Mouse (Mus musculus): Measurements from ENCODE around the gene Arhgap8.
"Not testable (repeated sequence)": the region's sequence is repeated elsewhere in the genome, so short reads cannot be mapped to it uniquely, and the experiment has no call there.

The Arhgap8 gene

DNA sequence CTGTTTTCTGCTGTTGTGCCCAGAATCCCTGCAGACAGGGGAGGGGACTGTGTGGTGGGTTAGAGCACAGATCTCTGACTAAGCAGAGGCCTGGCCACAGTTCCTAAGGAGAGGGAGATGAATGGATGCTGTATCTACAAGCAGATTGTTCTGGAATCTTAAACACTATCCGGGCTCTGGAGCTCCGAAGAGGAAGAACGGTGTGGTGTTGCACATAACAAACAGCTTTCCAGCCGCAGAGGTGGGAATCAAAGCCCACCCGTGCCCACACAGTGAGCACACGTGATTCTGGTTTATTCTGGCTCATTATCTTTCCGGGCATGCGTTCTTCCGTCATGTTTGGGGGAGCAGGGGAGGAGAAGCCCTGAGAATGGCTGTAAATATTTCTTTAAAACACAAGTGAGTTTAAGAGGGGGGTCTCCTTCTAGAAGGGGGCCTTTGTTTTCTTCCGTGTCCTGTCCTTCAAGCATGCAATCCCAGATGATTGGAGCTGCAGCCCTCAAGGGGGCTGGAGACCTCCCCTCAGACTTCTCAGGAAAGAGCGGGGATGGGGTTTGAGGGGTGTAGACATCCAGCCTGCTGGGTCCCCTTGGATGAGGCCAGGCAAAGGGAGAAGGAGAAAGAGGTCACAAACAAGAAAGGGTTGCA is 16.6 kb downstream of the Arhgap8 start:
- DNase-seq (ENCODE audit: low read depth): no peak

DNA sequence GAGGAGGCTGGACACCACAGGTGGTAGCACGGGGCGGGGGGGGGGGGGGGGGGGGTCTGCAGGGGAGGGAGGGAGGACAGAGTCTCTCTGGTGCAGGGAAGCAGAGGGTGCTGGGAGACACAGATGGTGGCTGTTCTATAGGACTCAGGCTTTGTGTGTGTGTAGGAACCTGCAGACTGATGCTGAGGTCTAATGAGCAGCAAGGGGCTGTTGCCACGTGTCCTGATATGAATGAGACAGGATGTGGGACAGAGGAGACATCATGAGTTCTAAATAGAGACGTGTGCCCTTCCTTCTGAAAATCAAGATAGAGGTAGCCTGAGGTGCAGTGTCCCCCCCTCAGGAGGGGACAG is 17.1 kb downstream of the Arhgap8 start:
- DNase-seq (ENCODE audit: low read depth): no peak

DNA sequence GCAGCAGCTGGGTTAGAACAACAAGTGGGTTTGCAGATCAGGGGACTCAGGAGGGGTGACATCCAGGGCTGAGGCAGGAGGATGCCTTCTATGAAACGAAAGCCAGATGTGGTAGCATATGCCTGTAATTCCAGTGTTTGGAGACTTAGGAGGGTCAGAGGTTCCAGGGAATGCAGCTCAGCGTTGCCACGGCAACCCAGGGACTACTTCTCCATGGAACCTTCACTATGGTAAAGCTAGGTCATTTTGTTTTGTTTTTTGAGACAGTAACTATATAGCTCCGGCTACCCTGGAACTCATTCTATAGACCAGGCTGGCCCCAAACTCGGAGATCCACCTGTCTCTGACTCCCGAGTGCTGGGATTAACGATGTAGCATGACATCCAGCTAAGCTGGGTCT is 18.4 kb downstream of the Arhgap8 start:
- DNase-seq (ENCODE audit: low read depth): no peak

DNA sequence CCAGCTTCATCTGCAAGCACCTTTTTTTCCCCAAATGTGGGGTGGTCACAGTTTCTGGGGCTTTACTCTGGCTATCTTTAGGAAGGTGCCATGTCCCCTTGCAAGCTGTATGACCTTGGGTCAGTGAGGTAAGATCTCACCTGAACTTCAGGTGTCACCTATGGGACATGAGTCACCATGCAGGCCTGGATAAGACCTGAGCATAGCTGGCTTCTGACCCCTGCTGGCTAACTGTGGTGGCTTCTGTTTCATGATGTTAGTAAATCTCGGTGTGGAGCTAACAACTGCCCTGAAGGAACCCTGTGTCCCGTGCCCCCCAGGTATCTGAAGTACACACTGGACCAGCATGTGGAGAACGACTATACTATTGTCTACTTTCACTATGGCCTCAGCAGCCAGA is 21.7 kb downstream of the Arhgap8 start:
- no peak for DNase-seq (ENCODE audit: low read depth)

DNA sequence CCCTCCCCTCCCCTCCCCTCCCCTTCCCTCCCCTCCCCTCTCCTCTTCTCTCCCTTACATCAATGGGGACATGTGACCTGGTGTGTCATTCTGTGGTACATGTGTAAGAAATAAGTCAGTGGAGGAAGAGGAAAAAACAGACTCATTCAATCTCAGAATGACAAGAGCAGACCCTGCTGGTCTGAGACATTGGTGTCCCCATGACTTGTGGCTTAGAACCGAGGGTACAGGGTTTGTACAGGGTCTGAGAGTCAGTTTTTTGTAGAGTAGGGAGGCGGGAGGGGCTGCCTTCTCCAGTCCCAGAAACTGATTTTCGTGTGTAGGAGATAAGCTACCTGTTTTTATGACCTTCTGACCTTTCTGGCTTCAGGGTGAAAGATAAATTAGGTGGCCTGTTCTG is 23.5 kb downstream of the Arhgap8 start:
- DNase-seq (ENCODE audit: low read depth): no peak

DNA sequence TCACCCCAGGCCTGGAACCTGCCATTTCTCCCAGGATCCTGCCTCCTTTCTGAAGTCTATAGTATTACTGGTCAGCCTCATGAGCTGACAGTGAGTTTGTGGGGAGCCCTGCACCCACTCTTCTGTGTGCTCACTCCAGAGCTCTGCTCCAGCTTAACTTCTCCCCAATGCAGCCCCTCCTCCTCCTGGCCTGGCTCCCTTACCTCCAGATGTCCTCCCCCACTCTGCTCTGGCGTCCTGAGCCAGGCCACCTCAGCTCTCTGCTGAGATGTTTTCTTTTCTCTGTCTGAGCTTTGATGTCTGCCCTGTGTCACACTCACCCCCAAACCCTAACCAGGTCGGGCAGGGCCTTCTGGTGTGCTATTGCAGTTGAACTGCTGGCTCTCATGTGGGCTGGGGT is 24.5 kb downstream of the Arhgap8 start:
- DNase-seq (ENCODE audit: low read depth): no peak

DNA sequence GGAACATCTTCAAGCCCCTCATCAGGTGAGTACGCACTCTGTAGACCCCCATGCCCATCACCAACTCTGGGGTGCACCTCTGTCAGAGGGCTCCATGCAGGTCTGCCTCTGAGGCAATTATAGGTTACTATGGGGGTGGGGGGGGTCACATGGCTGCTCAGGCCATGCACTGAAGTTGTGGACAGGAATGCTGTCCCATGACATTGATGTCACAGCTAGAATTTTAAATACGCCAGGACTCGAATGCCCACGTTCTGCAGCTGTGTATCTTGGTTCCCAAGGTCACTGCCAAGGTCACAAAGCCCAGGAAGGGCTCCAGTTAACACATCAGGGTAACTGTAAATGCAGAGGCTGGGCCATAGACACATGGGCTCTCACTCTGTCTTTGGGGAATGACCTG is 26.0 kb downstream of the Arhgap8 start:
- no peak for DNase-seq (ENCODE audit: low read depth)

DNA sequence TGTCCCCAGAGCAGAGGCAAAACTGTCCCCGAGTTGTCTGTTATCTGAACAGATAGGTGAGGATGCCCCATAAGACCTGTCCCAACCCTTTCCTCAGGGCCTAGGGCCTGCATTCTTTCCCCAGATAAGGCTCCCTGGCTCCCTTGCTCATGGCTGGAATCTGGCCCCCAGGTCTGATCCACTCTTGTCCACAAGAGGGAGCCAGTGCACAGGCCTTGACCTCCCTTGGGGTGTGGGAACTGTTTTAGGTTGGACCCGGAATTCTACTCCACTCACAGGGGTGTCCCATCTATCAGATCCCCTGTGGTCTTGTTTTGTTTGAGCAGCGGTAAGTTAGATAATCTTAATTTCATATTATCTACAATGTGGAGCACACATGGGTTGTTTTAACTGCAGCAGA is 35.1 kb downstream of the Arhgap8 start:
- DNase-seq (ENCODE audit: low read depth): peak; percentile 67

DNA sequence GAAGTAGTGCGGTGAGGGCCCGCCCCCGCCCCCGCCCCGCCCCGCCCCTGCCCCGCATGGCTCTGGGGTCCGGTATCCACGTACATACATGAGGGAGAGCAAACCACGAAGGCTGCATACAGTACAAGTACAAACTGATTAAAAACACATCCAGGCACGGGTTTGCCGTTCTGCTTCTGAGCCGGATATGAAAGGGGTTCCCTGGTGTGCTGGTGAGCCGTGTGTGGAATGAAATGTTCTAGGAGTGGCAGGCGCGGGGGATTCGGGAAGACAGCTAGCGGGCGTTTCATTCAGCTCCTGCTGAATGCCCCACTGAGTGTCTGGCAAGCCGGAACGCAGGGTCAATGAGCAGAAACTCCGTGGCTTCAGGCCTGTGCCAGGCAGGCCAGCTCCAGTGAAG is 36.6 kb downstream of the Arhgap8 start:
- DNase-seq (ENCODE audit: low read depth): no peak

DNA sequence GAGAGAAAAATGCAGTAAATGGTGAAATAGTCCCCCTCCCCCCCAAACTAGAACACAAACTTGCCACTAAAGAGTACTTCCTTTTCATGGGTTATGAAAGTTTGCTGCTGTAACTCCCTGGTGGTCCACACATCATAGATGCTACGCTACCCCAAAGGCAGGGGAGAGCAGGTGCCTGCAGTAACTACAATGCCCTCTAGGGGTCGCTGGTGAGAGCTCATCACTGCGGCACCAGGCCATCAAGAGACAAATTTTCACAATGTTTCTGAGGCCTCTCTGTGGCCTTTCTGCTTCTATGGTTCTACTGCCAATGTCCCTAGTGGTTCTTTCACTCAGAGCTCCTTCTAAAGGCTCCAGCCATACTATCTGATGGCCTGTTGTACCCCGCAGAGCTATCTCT is 38.6 kb downstream of the Arhgap8 start:
- peak; percentile 55 for DNase-seq (ENCODE audit: low read depth)

DNA sequence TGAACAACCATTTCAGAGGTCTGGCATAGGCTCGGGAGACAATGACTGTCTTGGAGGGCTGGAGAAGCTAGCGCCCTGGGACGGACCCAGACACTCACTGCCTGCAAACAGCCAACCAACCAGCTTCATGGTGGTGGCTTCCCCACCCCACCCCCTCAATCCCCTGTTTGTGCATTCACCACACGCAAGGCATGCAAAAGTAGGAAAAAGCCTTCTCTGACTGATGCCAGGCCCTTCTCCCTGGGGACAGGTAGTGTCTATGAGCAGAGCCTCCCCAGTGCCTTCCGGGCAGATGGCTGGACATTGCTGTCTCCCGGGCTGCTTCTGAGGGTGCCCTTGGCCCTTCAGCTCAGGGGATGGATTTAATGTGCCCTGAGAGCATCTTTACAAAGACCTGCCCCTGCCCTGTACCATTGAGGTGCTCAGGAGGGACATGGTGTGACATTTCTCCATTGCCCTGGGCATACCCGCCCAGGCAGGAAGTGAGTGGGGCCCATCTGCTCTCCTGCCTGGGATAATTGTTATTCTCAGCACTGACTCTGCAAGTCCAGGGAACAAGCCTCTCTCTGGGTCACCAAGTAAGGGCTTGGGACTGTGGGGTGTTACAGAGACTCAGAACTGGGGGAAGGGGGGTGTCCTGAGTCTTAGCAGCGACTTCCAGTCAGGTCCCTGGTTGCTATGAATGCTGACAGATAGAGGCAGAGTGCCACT is 43.0 kb downstream of the Arhgap8 start:
- no peak for DNase-seq (ENCODE audit: low read depth)

DNA sequence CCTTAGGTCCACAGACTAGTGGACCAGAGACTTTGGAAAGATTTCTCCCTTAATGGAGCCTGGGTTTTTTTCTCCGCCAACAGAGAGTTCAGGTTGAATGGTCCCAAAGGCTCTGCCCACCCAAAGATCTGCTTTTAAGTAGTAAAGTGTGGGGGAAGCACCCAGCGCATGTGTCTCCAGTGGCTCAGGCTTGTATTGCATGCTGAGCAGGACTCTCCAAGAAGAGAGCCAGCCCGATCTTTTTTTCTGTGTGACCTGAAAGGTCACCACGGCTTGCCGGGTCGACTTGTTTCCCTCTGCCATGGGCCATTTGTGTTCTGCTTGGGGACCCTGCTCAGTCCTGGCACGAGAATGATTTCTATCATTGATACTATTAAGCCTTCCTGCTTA is 43.6 kb downstream of the Arhgap8 start:
- DNase-seq (ENCODE audit: low read depth): no peak

DNA sequence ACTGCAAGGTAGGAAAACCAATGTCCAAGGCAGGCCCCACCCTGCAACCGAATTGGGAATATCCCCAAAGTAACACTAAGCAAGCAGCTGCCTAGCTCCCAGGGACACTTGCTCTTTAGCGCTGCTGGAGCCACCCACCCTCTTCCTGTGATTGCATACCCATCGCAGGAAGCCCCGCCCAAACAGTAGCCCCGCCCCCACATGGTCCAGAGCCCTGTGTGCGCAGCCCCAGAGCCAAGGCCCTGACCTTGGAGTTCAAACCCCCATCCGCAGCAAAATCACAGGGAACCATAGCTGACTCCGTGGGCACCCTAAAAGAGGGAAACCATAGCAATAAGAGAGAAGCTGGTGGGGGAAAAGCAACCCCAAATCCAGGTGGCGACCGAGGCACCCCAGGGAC is 46.8 kb downstream of the Arhgap8 start:
- DNase-seq (ENCODE audit: low read depth): no peak

DNA sequence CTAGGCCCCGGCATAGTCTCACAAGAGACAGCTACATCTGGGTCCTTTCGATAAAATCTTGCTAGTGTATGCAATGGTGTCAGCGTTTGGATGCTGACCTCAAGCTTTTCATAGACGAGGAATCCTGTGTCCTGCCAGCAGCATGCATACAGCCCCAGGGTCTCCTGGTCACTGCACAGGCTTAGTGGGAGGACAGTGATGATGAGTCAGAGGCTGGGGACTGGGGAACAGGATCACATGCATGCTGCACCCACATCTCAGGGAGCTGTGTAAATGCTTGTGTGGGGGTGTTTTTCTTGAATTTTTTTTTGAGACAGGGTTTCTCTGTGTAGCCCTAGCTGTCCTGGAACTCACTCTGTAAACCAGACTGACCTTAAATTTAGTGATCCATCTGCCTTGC is 48.7 kb downstream of the Arhgap8 start:
- DNase-seq (ENCODE audit: low read depth): not testable (repeated sequence)

DNA sequence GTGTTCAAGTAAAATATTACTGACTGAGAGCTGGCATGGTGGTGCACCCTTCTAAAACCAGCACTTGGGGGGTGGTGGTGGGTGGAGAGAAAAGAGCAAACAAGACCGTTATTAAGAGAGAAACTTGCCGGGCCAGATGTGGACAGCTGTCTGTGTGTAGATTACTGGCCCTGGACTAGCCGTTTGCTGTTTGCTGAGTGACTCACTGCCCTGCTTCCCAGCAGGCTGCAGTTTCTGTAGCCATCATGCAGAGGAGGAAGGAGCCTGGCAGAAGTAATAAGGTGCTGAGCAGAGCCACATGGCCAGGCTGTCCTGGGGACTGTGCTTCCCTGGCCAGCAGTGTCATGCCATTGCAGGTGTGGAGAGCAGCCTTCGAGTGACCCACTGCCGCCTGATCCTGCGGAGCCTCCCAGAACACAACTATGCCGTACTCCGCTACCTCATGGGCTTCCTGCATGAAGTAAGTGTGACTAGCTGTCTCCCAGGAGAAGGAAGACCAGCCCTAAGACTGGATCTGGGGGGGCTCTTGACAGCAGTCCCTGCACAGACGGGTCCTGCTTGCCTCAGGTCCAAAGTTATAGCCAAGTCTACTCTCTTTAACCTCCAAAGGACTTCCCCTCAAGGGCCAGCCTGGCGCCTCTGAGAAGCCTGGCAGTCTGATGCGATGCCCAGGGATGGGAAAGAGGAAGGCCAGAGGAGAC is 49.9 kb downstream of the Arhgap8 start:
- no peak for DNase-seq (ENCODE audit: low read depth)

DNA sequence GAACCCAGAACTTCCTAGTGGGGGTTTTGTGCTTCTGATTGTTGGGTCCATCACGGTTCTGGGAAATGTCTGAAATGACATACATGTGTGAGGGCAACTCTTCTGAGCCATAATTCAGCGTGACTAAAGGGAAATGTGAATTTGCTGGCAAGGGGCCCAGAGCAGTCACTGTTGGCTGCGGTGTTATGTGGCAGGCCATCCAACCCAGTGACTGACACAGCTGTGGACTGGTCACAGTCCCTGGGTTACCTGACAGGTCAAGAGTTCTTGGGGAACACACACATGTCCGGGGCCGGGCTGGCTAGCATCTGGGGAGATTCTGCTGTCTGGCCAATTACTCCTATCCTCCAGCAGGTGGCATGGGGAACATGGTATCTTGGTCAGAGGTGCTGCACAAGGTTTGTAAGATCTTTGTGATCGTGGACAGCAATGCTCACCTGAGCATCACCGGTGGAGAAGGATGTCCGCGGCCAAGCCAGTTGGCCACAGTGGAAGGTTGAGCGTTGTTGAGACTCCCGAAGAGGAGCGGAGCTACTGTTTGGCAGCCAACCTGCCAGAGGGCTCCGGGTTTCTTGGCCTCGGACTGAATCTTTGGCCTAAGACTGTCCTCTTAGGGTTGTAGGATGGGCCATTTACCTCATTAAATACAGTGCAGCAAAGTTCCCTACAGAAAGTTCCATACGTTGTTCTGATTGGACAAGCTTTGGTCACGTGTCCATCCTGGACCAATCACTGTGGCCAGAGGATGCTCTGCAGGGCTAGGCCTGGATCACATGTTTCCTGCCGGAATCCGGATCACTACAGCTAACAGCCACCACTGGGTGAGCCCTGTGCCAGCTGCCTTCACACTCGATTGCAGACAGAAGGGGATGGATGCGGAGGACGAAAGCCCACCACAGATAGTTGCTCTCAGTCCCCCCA is 52.6 kb downstream of the Arhgap8 start:
- peak; percentile 41 for DNase-seq (ENCODE audit: low read depth)

DNA sequence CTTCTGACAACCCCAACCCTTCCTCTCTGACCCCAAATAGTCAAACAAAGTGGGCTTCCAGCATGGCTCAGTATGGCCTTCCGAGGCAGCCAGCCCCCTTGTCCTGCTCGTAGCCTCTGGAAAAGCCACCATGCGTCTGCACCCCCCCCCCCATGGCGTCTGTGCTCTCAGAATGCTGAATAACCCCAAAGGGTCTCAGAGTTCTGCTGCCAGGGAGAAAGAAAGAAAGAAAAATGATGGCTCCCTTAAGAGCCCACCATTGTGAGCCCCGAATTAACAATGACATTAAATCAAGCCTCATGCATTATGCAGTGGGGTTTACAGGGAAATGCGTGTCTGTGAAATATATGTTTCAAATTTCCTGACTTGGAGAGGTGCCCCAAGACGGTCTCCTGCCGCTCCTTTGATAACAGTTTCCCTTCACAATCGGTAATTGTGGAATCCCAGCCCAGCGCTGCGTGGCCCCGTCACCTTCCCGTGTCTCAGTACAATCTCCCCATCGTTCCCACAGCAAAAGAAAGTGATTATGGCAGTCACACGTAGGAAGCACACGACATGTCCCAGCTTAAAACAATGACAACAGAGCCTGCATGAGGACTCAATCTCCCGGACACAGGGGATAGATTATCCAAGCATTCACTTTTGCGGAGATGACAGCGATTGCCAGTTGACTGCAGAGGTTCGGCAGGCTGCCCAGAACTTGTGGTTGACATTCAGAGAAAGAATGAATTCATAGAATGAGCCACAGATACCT is 55.7 kb downstream of the Arhgap8 start:
- DNase-seq (ENCODE audit: low read depth): no peak

DNA sequence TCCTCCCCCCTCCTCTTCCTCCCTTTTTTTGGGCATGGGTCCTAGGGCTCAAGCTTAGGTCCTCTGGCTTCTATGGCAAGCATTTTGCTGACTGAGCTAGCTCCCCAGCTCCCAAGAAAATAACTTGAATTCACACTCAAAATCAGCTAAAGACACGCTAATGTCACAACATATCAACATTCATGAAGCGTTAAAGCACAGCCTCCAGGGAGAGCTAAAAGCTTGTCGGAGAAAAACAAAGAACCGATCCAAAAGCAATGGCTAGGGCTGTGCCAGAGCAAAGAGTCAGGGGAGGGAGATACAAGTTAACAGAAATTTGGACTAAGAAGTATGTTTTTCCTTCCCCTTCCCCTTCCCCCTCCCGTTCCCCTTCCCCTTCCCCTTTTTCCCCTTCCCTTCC is 58.7 kb downstream of the Arhgap8 start:
- DNase-seq (ENCODE audit: low read depth): no peak

DNA sequence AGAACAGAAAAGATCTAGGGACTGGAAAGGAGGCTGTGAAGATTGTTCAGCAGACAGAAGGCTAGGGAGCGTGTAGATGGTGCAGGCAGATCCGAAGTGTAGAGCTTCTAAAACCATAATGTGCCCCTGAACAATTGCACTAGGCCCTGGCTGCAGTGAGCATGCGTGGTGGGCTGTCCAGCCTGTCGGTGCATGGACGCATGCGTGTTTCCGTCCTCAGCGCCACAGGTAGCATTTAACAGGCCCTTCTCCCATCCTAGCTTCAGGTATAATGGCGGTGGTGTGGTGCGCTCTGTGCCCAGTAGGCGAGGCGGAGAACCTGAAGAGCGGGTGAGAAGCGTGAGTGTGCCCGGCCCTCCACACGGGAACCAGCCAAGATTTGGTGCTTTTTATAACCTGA is 65.0 kb downstream of the Arhgap8 start:
- DNase-seq (ENCODE audit: low read depth): no peak

DNA sequence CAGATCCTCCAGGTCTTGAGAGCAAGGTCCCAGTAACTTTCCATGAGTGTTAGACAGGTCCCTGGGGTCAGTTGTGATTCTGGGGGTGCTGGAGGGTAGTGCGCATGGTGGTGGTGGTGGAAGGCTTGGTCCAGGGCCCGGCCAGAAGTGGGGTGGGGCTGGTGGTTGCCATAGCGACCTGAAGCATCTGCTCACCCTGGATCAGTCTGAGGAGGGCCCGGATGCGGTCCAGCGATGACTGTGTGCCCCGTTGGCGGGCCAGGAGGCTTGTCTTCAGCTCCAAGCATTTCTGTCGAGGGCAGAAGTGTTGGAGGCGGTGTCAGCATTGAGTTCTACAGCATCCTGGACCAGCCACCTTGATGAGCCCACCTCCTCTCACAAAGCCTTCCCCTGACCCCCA is 67.3 kb downstream of the Arhgap8 start:
- DNase-seq (ENCODE audit: low read depth): no peak

DNA sequence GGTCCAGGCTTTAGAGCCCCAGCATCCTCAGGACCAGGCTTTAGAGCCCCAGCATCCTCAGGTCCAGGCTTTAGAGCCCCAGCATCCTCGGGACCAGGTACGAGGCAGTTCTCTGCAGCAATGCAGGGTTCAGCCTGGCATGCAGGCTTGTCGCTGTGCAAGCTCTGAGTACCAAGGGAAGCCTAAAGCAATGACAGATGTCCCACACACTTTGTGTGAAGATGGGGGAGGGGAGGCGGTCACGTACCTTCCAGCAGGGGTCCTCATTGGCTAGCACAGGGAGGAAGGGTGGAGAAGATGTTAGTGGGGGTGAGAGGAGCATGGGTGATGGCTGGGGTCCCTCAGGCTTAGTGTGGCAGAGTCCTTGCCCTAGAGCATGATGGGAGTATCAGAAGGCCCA is 73.8 kb downstream of the Arhgap8 start:
- DNase-seq (ENCODE audit: low read depth): no peak

DNA sequence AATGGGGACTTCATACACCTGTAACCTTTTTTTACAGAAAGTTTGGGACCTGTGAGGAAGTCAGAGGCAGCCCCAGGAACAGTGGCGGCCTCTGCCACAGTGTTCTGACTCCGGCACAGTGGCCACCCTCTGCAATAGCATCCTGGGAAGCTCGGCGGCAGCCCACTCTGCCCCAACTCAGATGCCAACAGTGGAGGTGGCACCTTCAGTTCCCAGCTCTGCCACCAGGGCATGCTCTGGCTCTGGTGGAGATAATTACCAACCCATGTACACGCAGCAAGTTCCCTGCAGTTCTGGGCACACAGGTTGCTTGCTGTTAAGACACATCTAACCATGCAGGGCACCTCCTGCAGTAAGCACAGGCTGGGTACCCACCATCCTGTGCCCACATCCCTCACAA is 80.3 kb downstream of the Arhgap8 start:
- peak; percentile 11 for DNase-seq (ENCODE audit: low read depth)
